Comparison of ENCODE assay signal across 23 mouse cellular contexts in genomic region chr15:64576891-64577535, GRCm38 (mm10).
DNase-seq lines count a peak whose midpoint lies in the region; ATAC-seq and TF ChIP-seq lines count a peak whose summit lies in the region.
"Had no signal": no experiment of that assay in that cellular context is flagged by ENCODE, and none has a peak within 500 bp of the region (broad histone marks: within the 10 kb centered on the region; RNA-seq: fewer than 3 reads in every experiment).

No protein-coding gene starts in this region.

- ATAC-seq in frontal cortex, adult (ENCODE audit: low TSS enrichment), result peak; percentile 82
- ATAC-seq in limb, embryonic 15.5 days (ENCODE audit: insufficient number of reproducible peaks, low FRiP score, low TSS enrichment, low read depth), result no peak
- ATAC-seq: CD4-positive, CD25-positive, alpha-beta regulatory T cell, adult 4 months; forebrain, embryonic 16.5 days; intestine, embryonic 15.5 days had no signal

- peaks cover 9% of the 10 kb centered on the region for H3K4me1 ChIP-seq in limb, embryonic 15.5 days
- peaks cover 13% of the 10 kb centered on the region for H3K4me1 ChIP-seq in limb, embryonic 10.5 days
- no peaks in the 10 kb centered on the region for H3K4me1 ChIP-seq in cortical plate, adult 2 months (ENCODE audit: control insufficient read depth, insufficient read depth, low read length)
- H3K4me1 ChIP-seq: forebrain, embryonic 12.5 days; hindbrain, embryonic 13.5 days; intestine, embryonic 15.5 days had no signal

- H3K4me2 ChIP-seq in limb, embryonic 15.5 days, result no peak overlapping the region
- H3K4me2 ChIP-seq: embryonic facial prominence, embryonic 12.5 days; forebrain, embryonic 12.5 days; hindbrain, embryonic 13.5 days; intestine, embryonic 15.5 days had no signal

- no peak overlapping the region for H3K9ac ChIP-seq in limb, embryonic 15.5 days
- H3K9ac ChIP-seq: embryonic facial prominence, embryonic 12.5 days; forebrain, embryonic 12.5 days; hindbrain, embryonic 13.5 days; intestine, embryonic 15.5 days had no signal

- no peak for TF ChIP-seq POLR2A in cortical plate, adult 2 months (IDR thresholded peaks at IDR 0.05; ENCODE audit: extremely low read depth, insufficient read depth, low read length)

- no peak for TF ChIP-seq CTCF in cortical plate, adult 2 months (IDR thresholded peaks at IDR 0.05; ENCODE audit: extremely low read depth, insufficient read depth, low read length)

- H3K27me3 ChIP-seq in limb, embryonic 15.5 days, result no peaks in the 10 kb centered on the region
- H3K27me3 ChIP-seq in limb, embryonic 10.5 days (ENCODE audit: low read depth, poor library complexity, severe bottlenecking), result 0 out of 2 replicates have a peak, but pooled peaks cover 4% of the 10 kb centered on the region
- H3K27me3 ChIP-seq: embryonic facial prominence, embryonic 12.5 days; forebrain, embryonic 12.5 days; hindbrain, embryonic 13.5 days; intestine, embryonic 15.5 days had no signal

- H3K9me3 ChIP-seq in limb, embryonic 15.5 days, result no peaks in the 10 kb centered on the region
- H3K9me3 ChIP-seq in limb, embryonic 10.5 days (replicated peaks), result no peaks in the 10 kb centered on the region
- H3K9me3 ChIP-seq: embryonic facial prominence, embryonic 12.5 days; forebrain, embryonic 12.5 days; G1E; heart, embryonic 10.5 days; hindbrain, embryonic 13.5 days; intestine, embryonic 15.5 days had no signal

- no peak overlapping the region for H3K4me3 ChIP-seq in limb, embryonic 15.5 days
- no peak overlapping the region for H3K4me3 ChIP-seq in limb, embryonic 10.5 days
- H3K4me3 ChIP-seq in cortical plate, adult 2 months (ENCODE audit: insufficient read depth, low read length), result no peak overlapping the region
- H3K4me3 ChIP-seq: embryonic facial prominence, embryonic 12.5 days; forebrain, embryonic 12.5 days; gastrocnemius, adult 2 months; heart, embryonic 10.5 days; hindbrain, embryonic 13.5 days; intestine, embryonic 15.5 days had no signal

- peak overlapping the region; percentile 43; the same call in 1 of the 2 replicates for H3K27ac ChIP-seq in limb, embryonic 15.5 days
- no peak overlapping the region; the same call in 1 of the 2 replicates for H3K27ac ChIP-seq in limb, embryonic 10.5 days
- 0 out of 2 replicates have a peak overlapping the region, but pooled peaks have one; percentile 2 for H3K27ac ChIP-seq in cortical plate, adult 2 months (ENCODE audit: insufficient read depth, low read length)
- H3K27ac ChIP-seq: embryonic facial prominence, embryonic 12.5 days; forebrain, embryonic 12.5 days; gastrocnemius, adult 2 months; heart, embryonic 10.5 days; hindbrain, embryonic 13.5 days; intestine, embryonic 15.5 days had no signal

- DNase-seq in cerebellum, postnatal 10 days, result peak; percentile 73 to 82
- DNase-seq in cerebellum, adult 8-10 months, result no peak
- DNase-seq in frontal cortex, postnatal 10 days (ENCODE audit: low spot score in 2 of 2), result no peak
- no peak for DNase-seq in limb, embryonic 10.5 days (ENCODE audit: low spot score)
- DNase-seq: adrenal gland, postnatal 10 days; B cell, adult 2 months; cerebellum, adult 11-12 months; embryo, embryonic 11 days; gastrocnemius, adult 2 months; gastrocnemius, postnatal 25 days; heart, adult 18-20 months; heart, postnatal 10 days had no signal

- 78% methylated on average over 1 of the region's 1 CpGs for WGBS in limb, embryonic 15.5 days
- 100% methylated on average over 1 of the region's 1 CpGs for WGBS in limb, embryonic 10.5 days

- no peaks in the 10 kb centered on the region for H3K36me3 ChIP-seq in limb, embryonic 15.5 days
- H3K36me3 ChIP-seq in limb, embryonic 10.5 days, result no peaks in the 10 kb centered on the region
- H3K36me3 ChIP-seq: embryonic facial prominence, embryonic 12.5 days; forebrain, embryonic 12.5 days; G1E; heart, embryonic 10.5 days; hindbrain, embryonic 13.5 days; intestine, embryonic 15.5 days had no signal

Comparison
In these comparisons a context has a peak if more than half of its experiments do, and no peak if none do; other contexts are left out.
1. DNase-seq: peak in cerebellum, postnatal 10 days (2 of 2); none in cerebellum, adult 8-10 months (single experiment), frontal cortex, postnatal 10 days (0 of 2) and limb, embryonic 10.5 days (single experiment).